Mouse (Mus musculus) hindbrain, embryonic 14.5 days (tissue): ENCODE measurements at regions not wholly inside any gene's neighbourhood (a gene's known extent, or its start where the extent isn't known, plus 50 kb on each side); places are given as distances from the start of the nearest gene placed in this dataset.

ENCODE experiments used
- ATAC-seq: fragments of 200-750 bp; cut with Nextera tagmentation; 2 replicates; pipeline ENCODE4 v1.8.0; 2017; ENCODE audit warnings: moderate number of reproducible peaks, mild to moderate bottlenecking, moderate TSS enrichment, moderate library complexity; ENCODE audit not compliant: low FRiP score
- DNase-seq: peaks from one replicate; pipeline ENCODE4 v3.0.0-alpha.2; 2015; ENCODE audit warnings: low spot score
- H3K27ac ChIP-seq: fragments of 300-500 bp; sonication (generic); 2 replicates; pipeline ENCODE4 v1.5.1; 2014; ENCODE audit warnings: mild to moderate bottlenecking, moderate library complexity
- H3K27me3 ChIP-seq: fragments of 300-500 bp; sonication (generic); 2 replicates; pipeline ENCODE4 v1.6.1; 2014; ENCODE audit warnings: mild to moderate bottlenecking, low read length, mixed read lengths; ENCODE audit not compliant: control insufficient read depth, insufficient read depth
- H3K36me3 ChIP-seq: fragments of 300-500 bp; sonication (generic); replicated peaks from 2 replicates; pipeline ENCODE4 v1.6.1; 2014; ENCODE audit not compliant: control insufficient read depth, insufficient read depth
- H3K4me1 ChIP-seq: fragments of 300-500 bp; sonication (generic); replicated peaks from 2 replicates; pipeline ENCODE4 v1.6.1; 2014; ENCODE audit warnings: antibody characterized with exemption, low read length, mixed read lengths; ENCODE audit not compliant: control insufficient read depth, insufficient read depth
- H3K4me2 ChIP-seq: fragments of 300-500 bp; sonication (generic); replicated peaks from 2 replicates; pipeline ENCODE4 v1.6.1; 2014; ENCODE audit warnings: mild to moderate bottlenecking, moderate library complexity
- H3K4me3 ChIP-seq: fragments of 300-500 bp; sonication (generic); replicated peaks from 2 replicates; pipeline ENCODE4 v1.5.1; 2014; ENCODE audit warnings: mild to moderate bottlenecking, low read length
- H3K9ac ChIP-seq: fragments of 300-500 bp; sonication (generic); 2 replicates; pipeline ENCODE4 v1.6.1; 2014
- H3K9me3 ChIP-seq: fragments of 300-500 bp; sonication (generic); 2 replicates; pipeline ENCODE4 v1.6.1; 2016; ENCODE audit warnings: low read length; ENCODE audit not compliant: control insufficient read depth
- WGBS: fragments of 180-500 bp; shearing (Covaris S2); extraction: QIAGEN DNeasy Blood & Tissue Kit; methylation state at CpG from one replicate; pipeline ENCODE4 v1.1.7; 2014; 5-methylcytosine and 5-hydroxymethylcytosine counted together

- 46% methylated on average over 6 of the region's 6 CpGs for WGBS
- ATAC-seq (peak; percentile 27; the same call in 1 of the 2 replicates), DNase-seq (peak; percentile 29)
- Histone ChIP-seq H3K27me3 (no peaks in the 10 kb centered on the region), H3K4me3 (no peak overlapping the region), H3K9ac (no peak overlapping the region), H3K27ac (no peak overlapping the region), H3K36me3 (no peaks in the 10 kb centered on the region), H3K9me3 (no peaks in the 10 kb centered on the region), H3K4me1 (no peaks in the 10 kb centered on the region), H3K4me2 (no peak overlapping the region)
Measured at GRCm38 (mm10) chr17:60018752-60019323, 1005.7 kb upstream of the Nudt12 start.

DNA sequence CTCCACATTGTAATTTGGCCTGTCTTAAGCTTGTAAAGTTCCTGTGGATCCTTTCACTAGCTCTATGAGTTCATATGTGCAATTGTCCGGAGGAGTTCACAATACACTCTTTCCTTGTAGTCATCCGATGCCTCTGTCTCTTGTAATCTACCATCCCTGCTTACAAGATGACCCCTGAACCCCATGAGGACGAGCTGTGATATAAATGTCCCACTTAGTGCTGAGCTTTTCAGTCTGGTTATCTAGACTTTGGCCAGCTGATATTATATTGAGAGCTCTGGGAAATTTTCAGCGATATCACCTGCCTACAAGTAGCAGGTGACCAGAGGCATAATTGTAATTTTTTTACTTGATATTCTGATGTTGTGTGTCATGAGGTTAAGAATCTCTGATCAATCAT, 984.8 kb upstream of the Nudt12 start:
- DNase-seq (no peak), ATAC-seq (no peak)
- H3K27ac ChIP-seq, result no peak overlapping the region
- H3K4me2 ChIP-seq, result no peak overlapping the region
- H3K4me1 ChIP-seq, result no peaks in the 10 kb centered on the region
- H3K9ac ChIP-seq, result no peak overlapping the region
- H3K36me3 ChIP-seq, result no peaks in the 10 kb centered on the region
- 79% methylated on average over 4 of the region's 4 CpGs for WGBS
- no peaks in the 10 kb centered on the region for H3K27me3 ChIP-seq
- no peak overlapping the region for H3K4me3 ChIP-seq
- H3K9me3 ChIP-seq, result no peaks in the 10 kb centered on the region

DNA sequence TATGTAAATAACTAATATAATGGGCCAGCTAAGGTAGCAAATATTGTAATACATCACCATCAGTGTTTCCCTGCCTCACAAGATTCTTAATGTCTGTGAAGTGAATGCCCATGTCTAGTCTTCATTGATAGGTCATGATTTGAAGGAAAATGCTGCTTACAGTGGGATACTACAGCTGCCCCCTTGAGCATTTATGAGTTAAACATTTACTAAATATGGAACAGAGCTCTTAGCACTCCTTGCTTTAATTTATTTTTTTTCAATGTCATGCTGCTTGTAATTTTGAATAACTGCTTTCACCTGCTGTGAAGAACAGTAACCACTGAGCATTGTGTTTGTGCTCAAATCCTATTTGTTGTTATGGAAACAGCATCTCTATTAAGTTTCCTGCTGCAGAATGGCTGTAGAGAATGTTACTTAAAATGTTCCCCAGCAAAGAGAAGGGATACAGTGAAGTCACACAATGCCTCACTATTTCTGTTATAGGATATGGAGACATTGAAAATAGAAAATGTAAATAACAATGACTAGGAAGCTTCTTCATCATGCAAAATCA, 966.2 kb upstream of the Nudt12 start:
- H3K4me3 ChIP-seq, result no peak overlapping the region
- H3K36me3 ChIP-seq, result no peaks in the 10 kb centered on the region
- no peak overlapping the region for H3K27ac ChIP-seq
- ATAC-seq (peak; percentile 57; the same call in 1 of the 2 replicates), DNase-seq (peak; percentile 39)
- H3K4me2 ChIP-seq, result no peak overlapping the region
- 0 out of 2 replicates have a peak, but pooled peaks cover 3% of the 10 kb centered on the region for H3K4me1 ChIP-seq
- no peak overlapping the region for H3K9ac ChIP-seq
- H3K9me3 ChIP-seq, result no peaks in the 10 kb centered on the region
- H3K27me3 ChIP-seq, result no peaks in the 10 kb centered on the region

- DNase-seq (no peak), ATAC-seq (no peak)
- H3K27ac ChIP-seq, result no peak overlapping the region
- 0 out of 2 replicates have a peak, but pooled peaks cover 3% of the 10 kb centered on the region for H3K4me1 ChIP-seq
- H3K36me3 ChIP-seq, result no peaks in the 10 kb centered on the region
- H3K9me3 ChIP-seq, result no peaks in the 10 kb centered on the region
- no peak overlapping the region for H3K9ac ChIP-seq
- H3K4me2 ChIP-seq, result no peak overlapping the region
- WGBS, result 94% methylated on average over 1 of the region's 1 CpGs
- H3K4me3 ChIP-seq, result no peak overlapping the region
- H3K27me3 ChIP-seq, result no peaks in the 10 kb centered on the region
Measured at GRCm38 (mm10) chr17:59977136-59977770, 964.1 kb upstream of the Nudt12 start.

- 84% methylated on average over 3 of the region's 3 CpGs for WGBS
Measured at GRCm38 (mm10) chr17:59967383-59967782, 954.2 kb upstream of the Nudt12 start.

GRCm38 (mm10) chr17:59955300-59956057, 942.3 kb upstream of the Nudt12 start:
- Histone ChIP-seq H3K9ac (no peak overlapping the region), H3K4me3 (no peak overlapping the region), H3K9me3 (no peaks in the 10 kb centered on the region), H3K36me3 (no peaks in the 10 kb centered on the region), H3K4me1 (no peaks in the 10 kb centered on the region), H3K4me2 (no peak overlapping the region), H3K27ac (no peak overlapping the region), H3K27me3 (no peaks in the 10 kb centered on the region)
- WGBS, result 47% methylated on average over 4 of the region's 4 CpGs
- DNase-seq (no peak), ATAC-seq (peak; percentile 64; the same call in 1 of the 2 replicates)

More at GRCm38 (mm10) chr17:59967383-59967782, 954.2 kb upstream of the Nudt12 start:
- no peak overlapping the region for H3K4me2 ChIP-seq
- no peaks in the 10 kb centered on the region for H3K4me1 ChIP-seq
- no peak overlapping the region for H3K4me3 ChIP-seq
- no peaks in the 10 kb centered on the region for H3K27me3 ChIP-seq
- no peak for ATAC-seq
- no peak overlapping the region for H3K9ac ChIP-seq
- no peak overlapping the region for H3K27ac ChIP-seq
- no peaks in the 10 kb centered on the region for H3K9me3 ChIP-seq
- H3K36me3 ChIP-seq, result no peaks in the 10 kb centered on the region
- DNase-seq, result no peak

DNA sequence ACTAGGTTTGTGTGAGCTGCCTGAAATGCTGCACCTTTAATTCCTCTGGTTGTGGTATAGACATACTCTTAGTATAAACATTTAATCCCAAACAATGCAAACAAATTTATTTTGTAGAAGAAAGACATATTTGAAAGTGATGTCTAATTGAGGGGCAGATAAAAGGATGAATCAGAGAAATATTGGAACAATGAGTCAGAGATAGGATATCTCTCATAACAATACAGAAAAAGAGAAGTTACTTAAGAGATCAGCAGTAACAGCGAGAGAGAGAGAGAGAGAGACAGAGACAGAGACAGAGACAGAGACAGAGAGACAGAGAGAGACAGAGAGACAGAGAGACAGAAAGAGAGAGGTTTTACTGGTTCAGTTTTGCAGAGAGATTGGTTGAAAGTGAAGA, 933.3 kb upstream of the Nudt12 start:
- no peak overlapping the region for H3K4me3 ChIP-seq
- no peaks in the 10 kb centered on the region for H3K27me3 ChIP-seq
- no peaks in the 10 kb centered on the region for H3K9me3 ChIP-seq
- no peak for ATAC-seq
- H3K27ac ChIP-seq, result no peak overlapping the region
- no peak overlapping the region for H3K4me2 ChIP-seq
- no peaks in the 10 kb centered on the region for H3K36me3 ChIP-seq
- 87% methylated on average over 1 of the region's 1 CpGs for WGBS
- DNase-seq, result no peak
- no peak overlapping the region for H3K9ac ChIP-seq
- H3K4me1 ChIP-seq, result no peaks in the 10 kb centered on the region

DNA sequence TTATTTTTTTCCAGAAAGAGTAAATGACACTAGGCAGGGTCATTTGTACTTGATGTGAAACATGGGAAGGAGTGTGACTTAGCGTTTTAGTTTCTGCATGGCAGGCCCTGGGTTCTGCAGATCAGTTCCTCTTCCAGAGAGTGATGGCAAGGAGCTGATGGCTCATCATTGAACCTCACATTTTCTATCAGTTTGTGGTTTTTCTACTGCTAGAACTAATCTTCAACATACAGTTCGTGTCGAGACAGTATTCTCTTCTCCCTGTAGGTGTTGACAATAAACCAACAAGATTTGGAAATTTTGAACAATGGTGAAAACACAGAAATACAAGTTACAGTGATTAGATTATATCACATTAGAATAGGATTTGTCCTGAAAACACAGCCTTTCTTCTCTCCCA, 891.2 kb upstream of the Nudt12 start:
- no peak overlapping the region for H3K4me3 ChIP-seq
- H3K4me1 ChIP-seq, result no peaks in the 10 kb centered on the region
- no peaks in the 10 kb centered on the region for H3K27me3 ChIP-seq
- ATAC-seq (no peak), DNase-seq (no peak)
- H3K9ac ChIP-seq, result no peak overlapping the region
- H3K9me3 ChIP-seq, result no peaks in the 10 kb centered on the region
- no peaks in the 10 kb centered on the region for H3K36me3 ChIP-seq
- H3K4me2 ChIP-seq, result no peak overlapping the region
- no peak overlapping the region for H3K27ac ChIP-seq
- 86% methylated on average over 3 of the region's 3 CpGs for WGBS

DNA sequence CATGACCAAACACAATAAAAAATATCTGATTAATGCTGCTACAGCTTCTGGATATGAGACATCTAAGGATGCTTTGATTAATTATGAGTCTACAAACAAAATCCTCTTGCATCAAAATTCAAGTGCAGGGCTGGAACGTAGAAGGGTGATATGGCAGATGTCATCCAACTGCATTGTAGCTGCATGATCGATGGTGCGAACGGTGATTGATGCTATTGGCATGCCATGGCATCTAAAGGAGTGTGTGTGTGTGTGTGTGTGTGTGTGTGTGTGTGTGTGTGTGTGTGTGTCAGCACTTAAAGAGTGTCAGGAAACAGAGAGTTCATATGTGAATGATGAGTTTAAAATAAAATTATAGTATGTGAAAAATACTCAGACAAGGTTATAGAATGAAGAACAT, 864.6 kb upstream of the Nudt12 start:
- H3K4me3 ChIP-seq, result no peak overlapping the region
- no peaks in the 10 kb centered on the region for H3K36me3 ChIP-seq
- 80% methylated on average over 4 of the region's 4 CpGs for WGBS
- no peak overlapping the region for H3K9ac ChIP-seq
- ATAC-seq, result no peak
- no peak overlapping the region for H3K27ac ChIP-seq
- H3K9me3 ChIP-seq, result no peaks in the 10 kb centered on the region
- no peaks in the 10 kb centered on the region for H3K27me3 ChIP-seq
- no peaks in the 10 kb centered on the region for H3K4me1 ChIP-seq
- no peak overlapping the region for H3K4me2 ChIP-seq
- DNase-seq, result no peak
